Mouse (Mus musculus): ENCODE data around the gene Ccdc138.

Gene Ccdc138

DNA sequence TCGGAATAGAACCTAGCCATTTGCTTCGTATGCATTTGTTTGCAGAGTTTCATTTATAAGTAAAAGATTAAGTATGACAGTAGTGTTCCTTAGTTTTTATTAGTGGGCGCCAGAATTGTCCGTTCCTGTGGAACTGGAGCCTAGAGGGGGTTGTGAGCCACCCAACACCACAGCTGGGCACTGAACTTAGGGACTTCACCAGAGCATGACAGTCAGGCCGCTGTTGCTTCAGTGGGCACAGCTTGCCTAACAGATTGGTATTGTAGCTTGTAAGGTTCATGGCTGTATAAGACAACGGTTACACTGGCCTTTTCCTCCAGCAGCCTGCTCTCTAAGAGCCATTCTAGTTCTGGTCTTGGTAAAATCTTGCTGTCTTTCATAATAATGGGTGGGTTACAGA lies 62.8 kb downstream of the Ccdc138 start:
- DNase-seq (ENCODE audit: extremely low spot score, low read depth, low spot score), result no peak

DNA sequence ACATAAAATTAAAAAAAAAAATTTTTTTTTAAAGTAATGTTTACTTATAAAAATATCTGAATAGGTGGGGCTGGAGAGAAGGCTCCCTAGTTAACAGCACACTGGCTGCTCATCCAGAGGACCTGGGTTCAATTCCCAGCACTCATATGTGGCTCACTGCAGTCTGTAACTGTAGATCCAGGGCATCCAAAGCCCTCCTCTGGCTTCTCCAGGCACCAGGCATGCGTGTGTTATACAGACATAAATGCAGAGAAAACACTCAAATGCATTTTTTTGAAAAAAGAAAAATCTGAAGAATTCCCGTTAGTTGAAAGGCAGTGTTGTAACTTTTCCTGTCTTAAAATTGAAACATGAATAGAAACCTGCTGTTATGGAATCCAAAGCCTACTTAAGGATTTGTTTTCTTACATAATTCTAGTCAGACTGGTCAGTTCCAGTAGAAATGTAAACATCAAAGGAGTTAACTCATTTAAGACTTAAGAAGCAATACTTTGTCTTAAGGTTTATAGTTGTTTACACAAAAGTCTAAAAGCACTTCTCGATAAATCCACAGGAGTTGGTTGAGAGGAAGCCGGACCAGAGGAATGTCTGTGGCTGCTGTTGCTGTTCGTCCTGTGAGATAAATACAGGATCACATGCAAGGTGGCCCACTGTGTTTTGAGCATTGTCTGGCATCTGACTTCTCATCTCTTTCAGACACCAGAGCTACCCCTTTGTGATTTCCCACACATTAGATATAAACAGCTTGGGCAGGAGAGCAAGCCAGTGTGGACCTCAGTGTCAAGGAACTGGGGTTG lies 87.9 kb downstream of the Ccdc138 start:
- no peak for DNase-seq (ENCODE audit: extremely low spot score, low read depth, low spot score)

DNA sequence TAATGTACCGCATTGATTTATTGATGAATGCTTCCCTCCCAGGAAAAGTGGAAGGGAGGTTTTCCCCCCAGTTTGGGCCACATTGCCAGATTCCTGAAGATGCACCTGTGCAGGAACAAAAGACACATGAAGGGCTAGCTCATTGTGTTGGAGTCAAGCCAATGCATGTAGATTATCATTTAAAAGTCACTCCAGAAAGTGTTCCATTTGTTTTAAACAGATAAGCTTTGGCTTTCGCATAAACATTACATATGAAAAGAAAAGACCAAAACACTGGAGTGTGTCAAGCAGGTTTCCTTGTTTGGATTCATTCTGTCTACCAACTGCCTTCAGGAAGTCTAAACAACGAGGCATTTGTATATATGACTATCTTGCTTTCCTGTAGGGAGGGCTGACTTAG lies 96.7 kb downstream of the Ccdc138 start:
- DNase-seq (ENCODE audit: extremely low spot score, low read depth, low spot score), result no peak

DNA sequence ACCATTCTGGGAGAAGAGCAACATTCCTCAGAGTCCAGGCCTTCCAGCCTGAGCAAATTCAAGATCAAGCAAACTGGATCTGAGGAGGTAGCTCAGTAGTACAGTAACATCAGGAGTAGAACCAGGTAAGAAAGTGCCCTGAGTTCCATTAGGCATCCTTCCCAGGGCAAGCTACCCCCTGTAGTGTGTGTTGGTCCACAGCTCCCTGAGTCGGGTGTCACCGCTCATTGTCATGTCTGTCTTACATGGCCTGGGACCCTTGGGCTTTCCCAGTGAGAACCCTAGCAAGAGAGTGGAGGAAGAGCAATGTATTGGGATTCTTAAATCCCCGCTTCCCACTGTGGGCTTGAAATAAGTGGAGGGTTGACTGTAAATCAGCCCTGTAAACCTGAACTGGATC lies 97.4 kb downstream of the Ccdc138 start:
- DNase-seq (ENCODE audit: extremely low spot score, low read depth, low spot score), result no peak

DNA sequence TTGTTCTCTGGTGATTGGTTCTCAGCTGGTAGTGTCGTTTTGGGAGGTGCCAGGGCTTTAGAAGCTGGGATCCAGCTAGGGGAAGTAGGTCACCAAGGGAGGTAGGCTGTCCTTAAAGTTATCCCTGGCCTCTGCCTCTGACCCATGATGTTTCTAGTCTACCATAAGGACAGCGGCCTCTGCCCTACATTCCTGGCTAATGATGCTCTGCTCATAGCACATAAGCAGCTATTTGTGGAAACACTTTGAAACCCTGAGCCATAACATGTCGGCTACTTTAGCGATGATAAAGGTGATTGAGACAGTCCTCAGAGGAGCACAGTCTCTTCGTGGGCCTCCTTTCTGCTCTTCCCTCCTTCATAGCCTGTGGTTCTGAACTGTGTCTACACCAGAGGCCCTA lies 98.1 kb downstream of the Ccdc138 start:
- DNase-seq (ENCODE audit: extremely low spot score, low read depth, low spot score), result no peak

DNA sequence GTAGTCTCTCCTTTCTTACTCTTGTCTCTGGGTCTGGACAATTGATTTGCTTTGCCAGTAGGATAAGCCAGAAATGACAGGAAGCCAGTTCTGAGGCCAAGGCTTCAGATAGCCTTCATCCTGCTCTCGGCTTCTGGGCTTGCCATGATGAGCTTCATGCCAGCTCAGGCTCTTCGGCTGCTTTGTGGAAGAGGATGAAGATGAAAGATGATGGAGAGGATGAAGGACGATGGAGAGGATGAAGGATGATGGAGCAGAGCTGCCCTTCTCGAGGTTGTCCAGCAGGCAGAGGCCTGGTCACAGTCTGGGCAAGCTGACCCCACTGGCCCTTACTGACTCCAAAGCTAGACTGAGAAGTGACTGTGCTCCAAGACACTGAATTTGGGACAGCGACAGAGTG lies 102.4 kb downstream of the Ccdc138 start:
- DNase-seq (ENCODE audit: extremely low spot score, low read depth, low spot score), result no peak

DNA sequence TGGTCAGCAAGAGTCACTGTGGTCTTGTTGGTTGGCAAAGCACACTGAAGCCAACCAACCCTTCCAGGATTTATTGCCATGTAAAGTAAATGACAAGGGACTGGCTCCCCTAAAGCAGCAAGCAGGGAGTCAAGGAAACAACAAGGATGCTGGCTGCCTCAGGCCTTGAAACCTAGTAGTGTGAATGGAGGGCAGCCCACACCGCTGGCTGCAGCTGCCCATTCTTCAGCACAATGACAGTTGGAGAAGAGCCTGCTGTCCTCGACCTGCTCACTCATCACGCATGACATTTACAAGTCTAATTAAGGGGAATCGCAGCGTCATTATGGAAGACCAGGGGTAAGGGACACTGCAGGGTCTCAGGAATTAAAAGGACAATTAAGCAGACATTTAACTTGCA lies 103.2 kb downstream of the Ccdc138 start:
- DNase-seq (ENCODE audit: extremely low spot score, low read depth, low spot score), result no peak

DNA sequence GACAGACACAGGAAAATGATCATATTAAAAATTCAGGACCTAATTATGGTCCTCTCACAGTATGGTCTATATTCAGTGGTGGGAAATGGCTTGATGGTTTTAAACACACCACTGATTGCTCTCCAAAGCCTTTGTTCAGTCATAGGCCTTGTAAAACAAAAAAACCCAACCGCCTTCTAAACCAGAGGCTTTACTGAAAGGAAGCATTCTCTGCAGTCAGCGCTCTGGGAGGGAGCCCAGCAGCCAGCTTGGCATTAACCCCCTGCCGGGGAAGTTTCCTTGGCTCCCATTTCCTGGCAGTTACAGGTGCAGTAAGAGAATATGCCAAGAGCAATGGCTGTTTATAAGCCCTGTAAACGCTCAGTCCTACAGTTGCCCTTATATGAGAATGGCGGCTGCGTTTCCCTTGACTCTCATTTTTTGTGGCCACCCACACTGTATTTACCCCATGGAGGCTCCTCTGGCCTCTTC lies 103.7 kb downstream of the Ccdc138 start:
- no peak for DNase-seq (ENCODE audit: extremely low spot score, low read depth, low spot score)

DNA sequence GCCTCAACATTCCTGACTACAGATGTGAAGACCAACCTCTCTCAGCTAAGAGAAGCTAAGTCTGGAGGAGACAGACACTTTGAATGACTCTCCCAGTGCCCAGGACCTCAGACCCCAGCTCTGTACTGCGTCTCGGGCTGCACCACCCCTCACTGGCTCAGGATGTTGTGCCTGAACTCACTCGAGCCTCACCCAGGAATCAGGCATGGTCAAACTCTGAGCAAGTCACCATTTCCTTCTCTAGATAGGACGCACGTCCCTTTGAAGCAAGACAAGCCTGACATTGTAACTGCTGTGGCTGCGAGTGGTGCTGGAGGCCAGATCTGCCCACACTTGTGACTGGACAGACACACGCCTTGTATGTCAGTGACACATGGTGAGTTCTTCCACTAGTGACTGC lies 104.2 kb downstream of the Ccdc138 start:
- no peak for DNase-seq (ENCODE audit: extremely low spot score, low read depth, low spot score)

DNA sequence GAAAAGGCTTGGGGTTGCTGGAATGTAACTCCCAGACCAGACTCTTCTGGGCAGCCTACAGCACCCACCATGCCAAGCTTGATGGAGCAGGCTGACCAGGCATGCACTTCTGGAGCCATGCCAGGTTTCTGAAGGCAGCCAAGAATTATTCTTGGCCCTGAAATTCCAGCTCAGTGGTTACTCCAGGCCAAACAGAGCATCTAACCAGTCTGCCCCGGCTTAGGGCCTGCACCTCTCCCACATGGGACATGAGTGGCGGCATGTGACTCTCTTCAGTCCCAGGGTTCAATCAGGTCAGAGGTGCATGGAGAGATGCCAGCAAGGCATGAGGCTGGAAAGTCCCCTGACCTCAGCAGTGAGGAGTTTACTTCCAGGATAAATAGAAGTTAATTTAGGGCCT lies 107.0 kb downstream of the Ccdc138 start:
- no peak for DNase-seq (ENCODE audit: extremely low spot score, low read depth, low spot score)

DNA sequence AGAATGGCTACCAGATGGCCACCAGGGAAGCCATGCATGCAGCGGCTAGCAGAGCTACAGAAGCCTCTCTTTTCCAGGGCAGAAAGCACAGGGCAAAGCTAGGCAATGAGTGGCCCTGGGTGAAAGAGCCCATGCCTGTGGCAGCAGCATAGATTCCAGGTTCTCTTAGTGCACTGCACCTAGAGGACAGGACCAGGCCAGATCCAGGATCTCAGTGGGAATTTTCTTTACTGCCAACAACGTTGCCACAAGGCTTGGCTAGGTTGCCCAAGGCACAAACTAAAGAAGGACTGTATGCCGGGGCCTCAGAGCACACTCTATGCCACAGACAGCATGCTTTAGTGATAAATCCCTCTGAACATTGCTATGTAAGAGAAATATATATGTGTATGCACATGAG lies 108.6 kb downstream of the Ccdc138 start:
- DNase-seq (ENCODE audit: extremely low spot score, low read depth, low spot score), result no peak

DNA sequence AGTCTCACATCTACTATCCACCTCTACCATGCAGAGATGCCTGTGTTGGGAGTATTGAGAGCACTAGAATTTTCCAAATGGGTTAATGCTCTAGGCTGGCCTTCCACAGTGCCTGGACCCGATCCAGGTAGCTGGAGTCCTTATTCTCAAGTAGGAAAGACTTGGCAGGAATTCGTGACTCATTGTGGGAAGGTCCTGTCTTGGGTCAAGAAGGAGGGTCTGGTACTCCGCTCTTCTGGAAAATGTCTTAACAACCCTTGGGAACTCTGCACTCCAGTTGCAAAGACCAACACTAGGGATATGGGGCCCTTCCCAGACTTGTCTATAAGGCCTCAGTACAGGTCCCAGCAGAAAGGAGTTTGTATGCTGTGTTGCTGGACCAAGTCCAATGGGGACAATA lies 111.1 kb downstream of the Ccdc138 start:
- no peak for DNase-seq (ENCODE audit: extremely low spot score, low read depth, low spot score)

DNA sequence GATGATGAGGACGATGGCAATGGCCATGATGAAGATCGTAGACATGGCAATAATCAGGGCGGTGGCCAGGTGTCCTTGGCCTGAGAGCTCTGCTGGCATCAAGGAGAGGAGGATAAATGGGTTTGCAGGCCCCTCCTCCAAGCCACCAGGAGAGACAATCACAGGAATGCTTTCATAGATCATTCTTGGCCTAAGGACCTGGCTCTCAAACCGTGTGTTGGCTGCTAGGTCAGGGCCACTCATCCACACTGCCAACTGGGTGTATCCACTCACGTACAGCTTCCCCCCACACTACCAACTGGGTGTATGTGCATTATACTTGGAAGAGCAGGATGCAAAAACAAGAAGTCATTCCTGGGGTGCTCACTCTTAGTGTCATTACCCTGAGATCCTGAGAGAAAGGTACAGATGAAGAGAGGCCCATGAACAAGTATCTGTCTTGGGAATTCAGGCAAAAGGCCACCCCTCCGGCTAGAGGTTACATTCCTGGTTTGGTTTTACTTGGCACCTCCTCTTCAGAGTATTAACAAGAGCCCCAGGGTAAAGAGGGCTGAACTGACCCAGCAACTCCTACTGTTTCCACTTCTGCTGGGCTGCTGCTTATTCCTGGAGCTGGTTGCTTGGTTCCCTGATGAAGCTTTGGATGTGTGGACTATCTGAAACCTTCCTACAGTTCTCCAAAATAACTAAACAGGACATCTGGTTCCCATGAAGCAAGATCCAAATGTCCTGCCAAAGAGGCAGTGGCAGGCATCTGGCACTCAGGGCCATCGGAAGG lies 112.9 kb downstream of the Ccdc138 start:
- no peak for DNase-seq (ENCODE audit: extremely low spot score, low read depth, low spot score)

DNA sequence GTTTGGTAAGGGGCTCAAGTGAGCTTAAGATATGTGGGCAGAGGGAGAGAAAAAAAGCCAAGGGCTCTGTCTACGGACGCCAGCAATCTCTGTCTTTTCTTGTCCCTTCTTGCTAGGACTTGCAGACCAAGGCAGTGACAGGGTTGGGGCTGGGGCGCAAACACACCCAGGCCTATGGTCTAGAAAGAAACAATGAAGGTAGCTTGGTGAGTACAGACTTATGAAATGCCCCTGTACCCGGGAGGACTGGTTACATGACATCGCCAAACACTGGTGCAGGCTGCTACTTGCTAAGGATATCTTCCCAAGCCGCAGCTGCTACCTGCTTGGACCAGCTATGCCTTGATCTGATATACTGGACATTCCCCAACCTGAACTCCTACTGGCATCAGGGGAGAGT lies 116.9 kb downstream of the Ccdc138 start:
- DNase-seq (ENCODE audit: extremely low spot score, low read depth, low spot score), result no peak

DNA sequence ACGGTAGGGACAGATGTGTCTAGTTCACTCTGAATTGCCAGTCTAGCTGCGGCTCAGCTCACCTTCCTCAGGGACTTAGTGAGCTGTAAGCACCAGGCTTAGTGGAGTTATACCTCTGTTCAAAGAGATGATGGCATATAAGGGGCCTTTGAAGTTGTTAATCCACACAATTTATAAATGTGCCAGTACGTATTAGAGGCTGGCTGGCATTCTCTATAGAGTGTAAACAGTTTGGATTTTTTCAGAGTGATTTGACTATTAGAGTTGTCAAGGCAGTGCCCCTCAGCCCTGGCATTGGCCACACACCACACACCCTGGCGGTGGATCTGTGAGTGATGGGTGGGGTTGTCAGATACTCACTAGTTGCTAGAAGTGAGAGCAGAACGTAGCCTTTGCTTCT lies 118.8 kb downstream of the Ccdc138 start:
- no peak for DNase-seq (ENCODE audit: extremely low spot score, low read depth, low spot score)

DNA sequence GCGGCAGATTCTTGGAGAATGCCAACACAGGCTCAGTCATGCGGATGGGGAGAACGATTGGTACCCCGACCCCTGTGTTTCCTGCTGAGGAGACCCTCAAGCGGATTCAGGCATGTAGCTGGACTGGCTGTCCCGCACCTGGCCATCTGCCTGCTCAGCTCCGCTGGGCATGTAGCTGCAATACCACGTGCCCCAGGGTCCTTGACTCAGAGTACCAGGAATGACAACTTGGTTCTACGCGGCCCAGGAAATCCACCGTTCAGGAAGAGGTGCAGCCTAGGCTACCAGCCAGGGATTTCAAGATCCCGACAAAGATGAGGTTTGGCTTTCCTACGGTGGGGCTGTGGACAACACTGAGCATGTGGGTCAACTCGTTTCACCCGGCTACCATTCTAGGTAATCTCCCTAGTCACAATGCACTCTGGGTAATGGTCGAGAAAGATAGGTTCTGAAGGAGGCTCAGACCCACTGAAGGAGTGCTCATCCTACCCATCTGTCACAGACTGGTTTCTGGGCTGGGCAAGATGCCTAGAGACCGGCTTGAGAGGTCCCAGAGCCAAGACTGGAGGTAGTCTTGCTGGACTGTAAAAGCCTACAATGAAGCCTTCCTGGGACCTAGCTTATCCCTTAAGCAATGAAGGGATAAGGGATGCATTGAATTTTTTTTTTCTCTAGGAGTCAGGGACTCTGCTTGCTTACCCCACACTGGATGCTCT lies 120.9 kb downstream of the Ccdc138 start:
- DNase-seq (ENCODE audit: extremely low spot score, low read depth, low spot score), result no peak

DNA sequence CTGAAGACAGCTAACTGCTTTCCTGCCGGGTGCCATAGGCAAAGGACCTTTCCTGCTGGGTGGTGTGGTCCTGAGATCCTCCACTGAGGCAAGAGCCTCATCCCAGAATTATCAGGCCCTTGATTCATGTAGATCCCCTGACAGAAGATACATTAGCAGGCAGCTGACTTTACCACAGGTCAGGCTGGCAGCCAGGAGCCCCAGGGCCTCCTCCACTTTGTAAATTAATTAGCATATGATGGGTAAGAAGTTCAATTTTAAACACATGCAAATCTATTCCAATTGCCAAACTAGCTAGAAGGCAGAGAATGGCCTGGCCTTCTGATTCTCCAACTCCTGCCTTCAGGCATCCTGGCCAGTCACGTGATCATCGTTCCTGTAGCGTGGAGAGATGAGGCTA lies 121.5 kb downstream of the Ccdc138 start:
- DNase-seq (ENCODE audit: extremely low spot score, low read depth, low spot score), result no peak

DNA sequence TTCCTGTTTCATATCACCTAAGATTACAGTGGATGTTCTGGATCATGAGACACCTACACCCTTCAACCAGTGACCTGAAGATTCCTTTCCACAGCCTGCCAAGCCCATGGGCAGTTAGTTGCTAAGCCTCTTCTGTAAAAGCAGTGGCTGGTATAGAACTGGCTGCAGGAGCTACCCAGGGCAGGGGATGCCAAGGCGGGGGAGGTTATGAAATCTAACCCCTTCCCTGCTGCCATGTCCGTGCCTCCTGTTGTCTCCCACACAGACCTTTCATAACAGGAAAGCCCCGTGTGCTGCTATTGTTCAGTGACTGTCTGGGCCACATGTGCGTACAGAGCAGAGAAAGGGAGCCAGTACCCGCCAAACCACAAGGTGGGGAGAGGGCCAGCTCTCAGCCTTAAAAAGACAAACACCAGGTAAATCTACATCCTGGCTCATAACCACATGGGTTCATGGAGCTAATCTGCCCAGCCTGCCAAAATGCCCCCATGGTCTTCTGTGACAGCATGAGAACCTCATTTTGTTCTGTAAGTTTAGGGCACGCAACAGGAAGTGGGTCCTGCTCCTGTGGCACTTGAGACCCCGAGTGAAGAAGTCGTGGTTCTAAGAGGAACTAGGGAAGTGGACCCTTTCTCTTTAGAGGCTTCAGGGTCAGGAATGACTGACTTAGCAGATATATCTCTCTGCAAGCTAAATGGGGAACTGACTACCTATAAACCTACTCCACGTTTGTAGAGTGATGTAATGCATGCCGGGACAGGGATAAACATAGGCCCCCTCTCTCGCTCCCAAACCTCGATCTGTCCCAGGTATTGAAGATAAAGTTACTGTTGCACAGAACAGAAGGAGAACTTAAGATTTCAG lies 127.3 kb downstream of the Ccdc138 start:
- DNase-seq (ENCODE audit: extremely low spot score, low read depth, low spot score), result no peak
